Mouse (Mus musculus): ENCODE data around the gene Gm10803. TPM values are rescaled to one million over a fixed set of nuclear protein-coding genes. Genes with fewer than 3 reads are reported as not detected.
A peak's percentile ranks its signal among the peaks of the same experiment; 100 is the strongest.

Gene Gm10803
- total RNA-seq, 2 experiments from 2014 or later: not detected

- no peak for DNase-seq (ENCODE audit: low spot score in 2 of 2)
These were observed 31.3 kb downstream of the Gm10803 start for GRCm38 (mm10) chr2:93591706-93592105.

- DNase-seq (ENCODE audit: low spot score in 2 of 2): no peak
These were observed 31.9 kb downstream of the Gm10803 start for GRCm38 (mm10) chr2:93592164-93592790.

GRCm38 (mm10) chr2:93593121-93593520 lies 32.8 kb downstream of the Gm10803 start:
- DNase-seq (ENCODE audit: low spot score in 2 of 2): no peak

- DNase-seq (ENCODE audit: low spot score in 2 of 2): no peak
These were observed 36.8 kb downstream of the Gm10803 start for GRCm38 (mm10) chr2:93597145-93597544.

- DNase-seq (ENCODE audit: low spot score in 2 of 2): peak in 1 of 2 experiments; percentile 24
These were observed 39.4 kb downstream of the Gm10803 start for GRCm38 (mm10) chr2:93599731-93600130.

- DNase-seq (ENCODE audit: low spot score in 2 of 2): peak in 1 of 2 experiments; percentile 12
These were observed 44.4 kb downstream of the Gm10803 start for GRCm38 (mm10) chr2:93604601-93605285.

- no peak for DNase-seq (ENCODE audit: low spot score in 2 of 2)
These were observed 48.4 kb downstream of the Gm10803 start for GRCm38 (mm10) chr2:93608800-93609199.

- no peak for DNase-seq (ENCODE audit: low spot score in 2 of 2)
These were observed 52.7 kb downstream of the Gm10803 start for GRCm38 (mm10) chr2:93613020-93613419.

Other genes with a start within 250 kb of the Gm10803 start
- 10 to 100 TPM; 46.6 to 52.3 TPM for gene Tspan18, start 226.1 kb upstream of the Gm10803 start, total RNA-seq (2021)
- 10 to 100 TPM; 11.2 to 15.2 TPM for gene Cd82, start 97.4 kb upstream of the Gm10803 start, total RNA-seq (2021)
- under 1 TPM; 0.38 to 0.99 TPM for gene Alx4, start 81.8 kb downstream of the Gm10803 start, total RNA-seq (2021)